Mouse (Mus musculus) heart, embryonic 14.5 days (tissue): ENCODE measurements around the gene Ppdpf. TPM values are rescaled to one million over a fixed set of nuclear protein-coding genes. Genes with fewer than 3 reads are reported as not detected.
A peak's percentile ranks its signal among the peaks of the same experiment; 100 is the strongest.

Experiments used
- ATAC-seq: fragments of 200-750 bp; cut with Nextera tagmentation; 2 replicates; pipeline ENCODE4 v1.8.0; 2017; ENCODE audit warnings: low read depth, moderate TSS enrichment; ENCODE audit not compliant: insufficient number of reproducible peaks, insufficient read depth, low FRiP score
- H3K27ac ChIP-seq, 2 experiments: fragments of 200-500 bp in 1 of 2; fragments of 300-500 bp in 1 of 2; sonication (generic) in 1 of 2; replicated peaks in 1 of 2; 2 replicates each; pipeline ENCODE4 v1.5.1; 2012 to 2014; ENCODE audit warnings: low read depth in 2 of 2, low read length in 2 of 2, control low read depth in 1 of 2, mild to moderate bottlenecking in 1 of 2, mixed read lengths in 1 of 2; ENCODE audit not compliant: control insufficient read depth in 1 of 2, insufficient read depth in 1 of 2
- H3K27me3 ChIP-seq: fragments of 300-500 bp; sonication (generic); 2 replicates; pipeline ENCODE4 v1.6.1; 2014; ENCODE audit warnings: mild to moderate bottlenecking, low read length, control low read depth; ENCODE audit not compliant: control insufficient read depth, insufficient read depth
- H3K36me3 ChIP-seq: fragments of 300-500 bp; sonication (generic); 2 replicates; pipeline ENCODE4 v1.6.1; 2014; ENCODE audit warnings: mild to moderate bottlenecking, control low read depth, low read length, mixed read lengths; ENCODE audit not compliant: control insufficient read depth, insufficient read depth
- H3K4me1 ChIP-seq, 2 experiments: fragments of 200-500 bp in 1 of 2; fragments of 300-500 bp in 1 of 2; sonication (generic) in 1 of 2; 2 replicates each; pipeline ENCODE4 v1.6.1; 2012 to 2014; ENCODE audit warnings: low read length in 2 of 2, control low read depth in 1 of 2, mixed read lengths in 1 of 2; ENCODE audit not compliant: control insufficient read depth in 2 of 2, insufficient read depth in 2 of 2
- H3K4me2 ChIP-seq: fragments of 300-500 bp; sonication (generic); 2 replicates; pipeline ENCODE4 v1.6.1; 2014; ENCODE audit warnings: mild to moderate bottlenecking, low read length
- H3K4me3 ChIP-seq, 2 experiments: fragments of 200-500 bp in 1 of 2; fragments of 300-500 bp in 1 of 2; sonication (generic) in 1 of 2; 2 replicates each; pipeline ENCODE4 v1.5.1; 2012 to 2014; ENCODE audit warnings: low read length in 2 of 2, mild to moderate bottlenecking in 2 of 2, control low read depth in 1 of 2, low read depth in 1 of 2, moderate library complexity in 1 of 2; ENCODE audit not compliant: control insufficient read depth in 1 of 2, insufficient read depth in 1 of 2
- H3K9ac ChIP-seq: fragments of 300-500 bp; sonication (generic); 2 replicates; pipeline ENCODE4 v1.6.1; 2014; ENCODE audit warnings: mild to moderate bottlenecking, low read length
- H3K9me3 ChIP-seq: fragments of 300-500 bp; sonication (generic); 2 replicates; pipeline ENCODE4 v1.6.1; 2016; ENCODE audit warnings: low read length, control low read depth; ENCODE audit not compliant: control insufficient read depth
- WGBS: fragments of 180-500 bp; shearing (Covaris S2); extraction: QIAGEN DNeasy Blood & Tissue Kit; methylation state at CpG from one replicate; pipeline ENCODE4 v1.1.7; 2014; 5-methylcytosine and 5-hydroxymethylcytosine counted together
- polyA plus RNA-seq: library from polyadenylated mRNA; unstranded; fragments of >200 nt; fragmentation: Nextera tagmentation; extraction: Ambion mirVana; gene quantifications from 2 replicates; pipeline ENCODE4 v1.2.1, GENCODE M21; 2014

Ppdpf gene
- polyA plus RNA-seq, 1 experiment from 2014 or later, result 193 TPM

GRCm38 (mm10) chr2:181154831-181155415 lies 32.1 kb upstream of the Ppdpf start:
- peaks cover 39 to 45% of the 10 kb centered on the region in 2 experiments for H3K4me1 ChIP-seq
- H3K36me3 ChIP-seq, result peaks cover 39% of the 10 kb centered on the region
- H3K9ac ChIP-seq, result 0 out of 2 replicates have a peak overlapping the region, but pooled peaks have one; percentile 26
- peak overlapping the region; percentile 83 to 93 for H3K27ac ChIP-seq
- H3K4me2 ChIP-seq, result peak overlapping the region; percentile 68
- ATAC-seq, result no peak
- H3K4me3 ChIP-seq, result peak overlapping the region; percentile 19 to 58
- H3K9me3 ChIP-seq, result no peaks in the 10 kb centered on the region
- peaks cover 13% of the 10 kb centered on the region for H3K27me3 ChIP-seq
- 55% methylated on average over 8 of the region's 8 CpGs for WGBS

- peaks cover 45 to 48% of the 10 kb centered on the region in 2 experiments for H3K4me1 ChIP-seq
- 39% methylated on average over 4 of the region's 4 CpGs for WGBS
- peaks cover 13% of the 10 kb centered on the region for H3K27me3 ChIP-seq
- peak overlapping the region; percentile 83 to 93 for H3K27ac ChIP-seq
- H3K4me3 ChIP-seq, result peak overlapping the region; percentile 58 to 63
- H3K4me2 ChIP-seq, result peak overlapping the region; percentile 68
- ATAC-seq, result 0 out of 2 replicates have a peak, but pooled peaks have one; percentile 8
- peaks cover 30% of the 10 kb centered on the region for H3K36me3 ChIP-seq
- H3K9ac ChIP-seq, result peak overlapping the region; percentile 86
- H3K9me3 ChIP-seq, result no peaks in the 10 kb centered on the region
Observed at GRCm38 (mm10) chr2:181155801-181156200, 31.2 kb upstream of the Ppdpf start.

GRCm38 (mm10) chr2:181156248-181157121 lies 30.6 kb upstream of the Ppdpf start, which contains the start of gene Eef1a2:
Gene Eef1a2 (minus strand): TSS chr2:181157014.
- 2% methylated on average over 55 of the region's 55 CpGs for WGBS
- H3K9me3 ChIP-seq, result no peaks in the 10 kb centered on the region
- peak; percentile 31 for ATAC-seq
- peak within 1 kb of the TSS; percentile 68 for H3K4me2 ChIP-seq
- peaks cover 45 to 48% of the 10 kb centered on the region in 2 experiments for H3K4me1 ChIP-seq
- H3K27me3 ChIP-seq, result peaks cover 13% of the 10 kb centered on the region
- H3K9ac ChIP-seq, result peak within 1 kb of the TSS; percentile 86
- peak within 1 kb of the TSS; percentile 83 to 93 for H3K27ac ChIP-seq
- H3K36me3 ChIP-seq, result peaks cover 23% of the 10 kb centered on the region
- peak within 1 kb of the TSS; percentile 58 to 63 for H3K4me3 ChIP-seq

- Histone ChIP-seq H3K27ac (peak overlapping the region; percentile 83 to 93), H3K9ac (peak overlapping the region; percentile 86), H3K36me3 (peaks cover 17% of the 10 kb centered on the region), H3K9me3 (no peaks in the 10 kb centered on the region), H3K4me3 (peak overlapping the region; percentile 58 to 63), H3K4me2 (peak overlapping the region; percentile 68), H3K27me3 (peaks cover 13% of the 10 kb centered on the region), H3K4me1 (peaks cover 45 to 48% of the 10 kb centered on the region in 2 experiments)
- no peak for ATAC-seq
- WGBS, result 73% methylated on average over 4 of the region's 4 CpGs
Observed at GRCm38 (mm10) chr2:181157180-181157579, 29.9 kb upstream of the Ppdpf start.

- ATAC-seq, result no peak
- Histone ChIP-seq H3K36me3 (peaks cover 11% of the 10 kb centered on the region), H3K9me3 (no peaks in the 10 kb centered on the region), H3K9ac (no peak overlapping the region), H3K4me2 (peak overlapping the region; percentile 68), H3K27me3 (peaks cover 13% of the 10 kb centered on the region), H3K4me1 (peaks cover 45 to 48% of the 10 kb centered on the region in 2 experiments), H3K27ac (peak overlapping the region in 1 of 2 experiments; percentile 93; a peak in 3 of 4 replicates), H3K4me3 (no peak overlapping the region)
- 66% methylated on average over 6 of the region's 6 CpGs for WGBS
Observed at GRCm38 (mm10) chr2:181157716-181158302, 29.2 kb upstream of the Ppdpf start.

- ATAC-seq, result no peak
- no peak overlapping the region for H3K9ac ChIP-seq
- no peak overlapping the region for H3K4me3 ChIP-seq
- WGBS, result 84% methylated on average over 2 of the region's 2 CpGs
- no peaks in the 10 kb centered on the region for H3K9me3 ChIP-seq
- H3K4me2 ChIP-seq, result peak overlapping the region; percentile 61; the same call in 1 of the 2 replicates
- H3K36me3 ChIP-seq, result peaks cover 4% of the 10 kb centered on the region
- H3K27me3 ChIP-seq, result peaks cover 13% of the 10 kb centered on the region
- peak overlapping the region; percentile 69 to 96; a peak in 3 of 4 replicates for H3K27ac ChIP-seq
- peaks cover 45 to 48% of the 10 kb centered on the region in 2 experiments for H3K4me1 ChIP-seq
Observed at GRCm38 (mm10) chr2:181158471-181158870, 28.6 kb upstream of the Ppdpf start.

- peak; percentile 72 for ATAC-seq
- Histone ChIP-seq H3K9me3 (no peaks in the 10 kb centered on the region), H3K4me1 (peaks cover 44 to 45% of the 10 kb centered on the region in 2 experiments), H3K27me3 (peaks cover 13% of the 10 kb centered on the region), H3K36me3 (no peaks in the 10 kb centered on the region; the same call in 1 of the 2 replicates), H3K4me2 (peak overlapping the region; percentile 61), H3K27ac (peak overlapping the region; percentile 86 to 96), H3K9ac (peak overlapping the region; percentile 64), H3K4me3 (no peak overlapping the region)
- WGBS, result 22% methylated on average over 7 of the region's 7 CpGs
Observed at GRCm38 (mm10) chr2:181159091-181159514, 27.9 kb upstream of the Ppdpf start.
